Mouse (Mus musculus) liver, postnatal 0 days (tissue): ENCODE data around the gene Rrp36. TPM values are rescaled to one million over a fixed set of nuclear protein-coding genes. Genes with fewer than 3 reads are reported as not detected.

Experiments
- ATAC-seq: fragments of 200-750 bp; cut with Nextera tagmentation; 2 replicates; pipeline ENCODE4 v1.8.0; 2017; ENCODE audit warnings: mild to moderate bottlenecking, moderate library complexity
- DNase-seq: peaks from one replicate; pipeline ENCODE4 v3.0.0-alpha.2; 2016
- H3K27ac ChIP-seq: fragments of 300-500 bp; sonication (generic); 2 replicates; pipeline ENCODE4 v1.5.1; 2014; ENCODE audit warnings: antibody characterized with exemption, moderate library complexity, mild to moderate bottlenecking, low read depth
- H3K27me3 ChIP-seq: fragments of 300-500 bp; sonication (generic); 2 replicates; pipeline ENCODE4 v1.6.1; 2014; ENCODE audit warnings: low read length, control low read depth, mixed read lengths; ENCODE audit not compliant: insufficient read depth
- H3K36me3 ChIP-seq: fragments of 300-500 bp; sonication (generic); replicated peaks from 2 replicates; pipeline ENCODE4 v1.6.1; 2014; ENCODE audit warnings: mild to moderate bottlenecking, control low read depth, low read length, moderate library complexity, mixed read lengths; ENCODE audit not compliant: insufficient read depth
- H3K4me1 ChIP-seq: fragments of 300-500 bp; sonication (generic); 2 replicates; pipeline ENCODE4 v1.6.1; 2014; ENCODE audit warnings: antibody characterized with exemption, mild to moderate bottlenecking, control low read depth; ENCODE audit not compliant: insufficient read depth
- H3K4me2 ChIP-seq: fragments of 300-500 bp; sonication (generic); 2 replicates; pipeline ENCODE4 v1.6.1; 2014; ENCODE audit warnings: low read depth, mild to moderate bottlenecking, low read length, moderate library complexity, mixed read lengths
- H3K4me3 ChIP-seq: fragments of 300-500 bp; sonication (generic); 2 replicates; pipeline ENCODE4 v1.5.1; 2014; ENCODE audit warnings: low read depth, low read length
- H3K9ac ChIP-seq: fragments of 300-500 bp; sonication (generic); replicated peaks from 2 replicates; pipeline ENCODE4 v1.6.1; 2014; ENCODE audit warnings: mild to moderate bottlenecking, moderate library complexity
- H3K9me3 ChIP-seq: fragments of 300-500 bp; sonication (generic); 2 replicates; pipeline ENCODE4 v1.6.1; 2016; ENCODE audit warnings: mild to moderate bottlenecking, control low read depth, low read length, mixed read lengths
- CTCF ChIP-seq: sonication (generic); IDR thresholded peaks from 2 replicates; pipeline ENCODE4 v1.5.1; 2016; ENCODE audit warnings: antibody characterized with exemption, low read depth
- EP300 ChIP-seq: IDR thresholded peaks from 2 replicates; pipeline ENCODE4 v1.6.1; 2016; ENCODE audit warnings: antibody characterized with exemption, low read depth, mild to moderate bottlenecking
- WGBS: fragments of 180-500 bp; shearing (Covaris S2); extraction: QIAGEN DNeasy Blood & Tissue Kit; methylation state at CpG from one replicate; pipeline ENCODE4 v1.1.7; 2014; ENCODE audit not compliant: insufficient replicate concordance; 5-methylcytosine and 5-hydroxymethylcytosine counted together
- polyA plus RNA-seq: library from polyadenylated mRNA; unstranded; fragments of >200 nt; fragmentation: Nextera tagmentation; extraction: Ambion mirVana; gene quantifications from 2 replicates; pipeline ENCODE4 v1.2.1, GENCODE M21; 2015

Gene Rrp36
- polyA plus RNA-seq, 1 experiment from 2014 or later, result 28.1 TPM

- Histone ChIP-seq H3K9ac (no peak overlapping the region), H3K4me3 (no peak overlapping the region), H3K27ac (peak overlapping the region; percentile 44; the same call in 1 of the 2 replicates), H3K4me1 (peaks cover 32% of the 10 kb centered on the region), H3K36me3 (no peaks in the 10 kb centered on the region), H3K4me2 (peak overlapping the region; percentile 35), H3K27me3 (0 out of 2 replicates have a peak, but pooled peaks cover 3% of the 10 kb centered on the region), H3K9me3 (no peaks in the 10 kb centered on the region)
- 0 out of 2 replicates have a peak, but pooled peaks have one; percentile 17 for ATAC-seq
- peak; percentile 41 for TF ChIP-seq CTCF
- TF ChIP-seq EP300, result no peak
- DNase-seq, result no peak
- WGBS, result 25% methylated on average over 10 of the region's 10 CpGs
Observed at GRCm38 (mm10) chr17:46623819-46624557, 50.2 kb downstream of the Rrp36 start.

GRCm38 (mm10) chr17:46622269-46622668, 51.9 kb downstream of the Rrp36 start:
- Histone ChIP-seq H3K9me3 (no peaks in the 10 kb centered on the region), H3K27ac (no peak overlapping the region), H3K4me1 (peaks cover 33% of the 10 kb centered on the region), H3K36me3 (no peaks in the 10 kb centered on the region), H3K4me3 (no peak overlapping the region), H3K4me2 (no peak overlapping the region), H3K9ac (no peak overlapping the region), H3K27me3 (no peaks in the 10 kb centered on the region)
- DNase-seq (no peak), ATAC-seq (no peak)
- 39% methylated on average over 11 of the region's 11 CpGs for WGBS
- TF ChIP-seq CTCF (0 out of 2 replicates have a peak, but pooled peaks have one; percentile 10), EP300 (no peak)

- peak; percentile 29; the same call in 1 of the 2 replicates for TF ChIP-seq EP300
- no peak for TF ChIP-seq CTCF
- Histone ChIP-seq H3K9me3 (no peaks in the 10 kb centered on the region), H3K4me1 (peaks cover 33% of the 10 kb centered on the region), H3K9ac (no peak overlapping the region), H3K4me3 (no peak overlapping the region), H3K27me3 (no peaks in the 10 kb centered on the region), H3K4me2 (0 out of 2 replicates have a peak overlapping the region, but pooled peaks have one; percentile 16), H3K27ac (peak overlapping the region; percentile 34; the same call in 1 of the 2 replicates), H3K36me3 (no peaks in the 10 kb centered on the region)
- DNase-seq (peak; percentile 45), ATAC-seq (no peak)
- WGBS, result 56% methylated on average over 15 of the region's 15 CpGs
Observed at GRCm38 (mm10) chr17:46621324-46621723, 52.8 kb downstream of the Rrp36 start.

GRCm38 (mm10) chr17:46619683-46620357, 54.3 kb downstream of the Rrp36 start:
- TF ChIP-seq CTCF (no peak), EP300 (no peak)
- no peak for DNase-seq
- Histone ChIP-seq H3K9me3 (no peaks in the 10 kb centered on the region), H3K36me3 (no peaks in the 10 kb centered on the region), H3K9ac (no peak overlapping the region; the same call in 1 of the 2 replicates), H3K4me3 (no peak overlapping the region), H3K4me1 (peaks cover 33% of the 10 kb centered on the region), H3K27ac (no peak overlapping the region), H3K27me3 (no peaks in the 10 kb centered on the region), H3K4me2 (no peak overlapping the region)
- 57% methylated on average over 16 of the region's 16 CpGs for WGBS
- no peak for ATAC-seq

GRCm38 (mm10) chr17:46618769-46619682, 55.1 kb downstream of the Rrp36 start:
- no peaks in the 10 kb centered on the region for H3K27me3 ChIP-seq
- no peak overlapping the region for H3K4me3 ChIP-seq
- H3K4me1 ChIP-seq, result peaks cover 32% of the 10 kb centered on the region
- no peak overlapping the region for H3K4me2 ChIP-seq
- DNase-seq, result no peak
- no peak for TF ChIP-seq CTCF
- TF ChIP-seq EP300, result no peak
- no peak for ATAC-seq
- H3K9ac ChIP-seq, result peak overlapping the region; percentile 34; the same call in 1 of the 2 replicates
- H3K27ac ChIP-seq, result 0 out of 2 replicates have a peak overlapping the region, but pooled peaks have one; percentile 18
- WGBS, result 44% methylated on average over 27 of the region's 27 CpGs
- no peaks in the 10 kb centered on the region for H3K9me3 ChIP-seq
- no peaks in the 10 kb centered on the region for H3K36me3 ChIP-seq

- Histone ChIP-seq H3K4me3 (no peak overlapping the region), H3K27ac (no peak overlapping the region), H3K4me2 (no peak overlapping the region), H3K27me3 (no peaks in the 10 kb centered on the region), H3K36me3 (no peaks in the 10 kb centered on the region), H3K9ac (no peak overlapping the region; the same call in 1 of the 2 replicates), H3K9me3 (no peaks in the 10 kb centered on the region), H3K4me1 (peaks cover 29% of the 10 kb centered on the region)
- WGBS, result 37% methylated on average over 6 of the region's 6 CpGs
- DNase-seq, result no peak
- no peak for ATAC-seq
- no peak for TF ChIP-seq CTCF
- TF ChIP-seq EP300, result no peak
Observed at GRCm38 (mm10) chr17:46618394-46618768, 55.8 kb downstream of the Rrp36 start.
